Mouse (Mus musculus) ovary, postnatal 10 days (tissue): ENCODE results near the gene Wee1.
A peak's percentile ranks its signal among the peaks of the same experiment; 100 is the strongest.
"Not testable (repeated sequence)": the region's sequence is repeated elsewhere in the genome, so short reads cannot be mapped to it uniquely, and the experiment has no call there.

Source experiments
- DNase-seq: peaks from one replicate; pipeline ENCODE4 v3.0.0; 2022; ENCODE audit warnings: low spot score

The Wee1 gene

DNA sequence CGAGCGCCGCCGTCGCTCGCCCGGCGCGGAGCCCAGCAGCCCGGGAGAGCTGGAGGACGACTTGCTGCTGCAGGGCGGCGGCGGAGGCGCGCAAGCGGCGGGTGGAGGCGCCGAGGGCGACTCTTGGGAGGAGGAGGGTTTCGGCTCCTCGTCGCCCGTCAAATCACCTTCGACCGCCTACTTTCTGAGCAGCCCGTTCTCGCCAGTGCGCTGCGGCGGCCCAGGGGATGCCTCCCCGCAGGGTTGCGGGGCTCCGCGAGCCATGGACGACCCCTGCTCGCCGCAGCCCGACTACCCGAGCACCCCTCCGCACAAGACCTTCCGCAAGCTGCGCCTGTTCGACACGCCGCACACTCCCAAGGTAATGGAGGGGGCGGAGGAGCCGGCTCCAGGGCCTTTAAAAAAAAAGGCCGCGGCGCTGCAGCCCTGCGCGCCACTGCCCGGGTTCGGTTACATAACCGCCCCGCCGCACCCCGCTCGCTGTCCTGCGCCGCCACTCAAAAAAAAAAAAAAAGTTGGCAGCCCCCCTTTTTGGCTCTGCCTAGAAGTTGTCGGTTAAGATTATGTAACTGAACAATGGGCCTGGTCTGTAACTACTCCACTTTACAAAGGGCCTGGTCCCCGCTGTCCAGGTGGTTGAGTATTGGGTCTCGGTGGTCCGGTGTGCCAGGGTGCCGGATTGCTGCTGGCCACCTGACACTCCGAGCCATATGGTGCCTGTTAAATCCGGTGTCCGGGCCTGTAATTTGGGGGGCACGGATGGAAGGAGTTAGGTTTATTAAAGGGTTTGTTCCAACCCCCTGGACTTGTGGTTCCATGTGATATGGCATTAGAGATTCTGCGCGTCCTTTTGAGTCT lies 948 bp downstream of the Wee1 start:
- peak; percentile 38 for DNase-seq

DNA sequence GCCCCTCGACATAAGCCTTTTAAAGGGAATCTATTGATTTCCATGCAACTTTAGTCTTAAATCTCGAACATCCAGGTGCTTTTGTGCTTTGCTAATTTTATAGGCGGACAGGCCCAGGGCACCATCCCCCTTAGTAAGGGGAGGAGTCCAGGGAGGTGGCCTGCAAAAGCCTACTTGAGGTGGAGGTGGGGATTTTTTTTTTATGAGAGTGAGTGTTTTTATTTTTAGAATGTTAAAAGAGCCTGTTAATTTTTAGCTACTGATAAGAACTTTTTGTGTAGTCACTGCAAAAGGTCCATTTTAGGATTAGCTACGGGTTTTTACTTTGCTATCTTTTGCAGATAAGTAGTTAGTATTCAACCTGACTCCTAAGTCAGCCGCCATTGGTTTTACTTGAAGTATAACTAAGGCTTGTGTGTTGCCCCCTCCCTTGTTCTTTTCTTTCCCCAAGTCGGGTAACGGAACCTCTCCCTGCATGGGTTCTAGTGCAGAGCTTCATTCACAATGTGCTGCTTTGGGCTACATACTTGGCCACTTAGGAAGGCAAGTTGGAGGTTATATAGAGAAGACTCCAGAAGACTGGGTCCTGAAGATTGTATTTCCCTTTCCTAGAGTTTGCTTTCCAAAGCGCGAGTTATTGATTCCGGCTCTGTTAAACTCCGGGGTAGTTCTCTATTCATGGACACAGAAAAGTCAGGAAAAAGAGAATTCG lies 2.2 kb downstream of the Wee1 start:
- no peak for DNase-seq

DNA sequence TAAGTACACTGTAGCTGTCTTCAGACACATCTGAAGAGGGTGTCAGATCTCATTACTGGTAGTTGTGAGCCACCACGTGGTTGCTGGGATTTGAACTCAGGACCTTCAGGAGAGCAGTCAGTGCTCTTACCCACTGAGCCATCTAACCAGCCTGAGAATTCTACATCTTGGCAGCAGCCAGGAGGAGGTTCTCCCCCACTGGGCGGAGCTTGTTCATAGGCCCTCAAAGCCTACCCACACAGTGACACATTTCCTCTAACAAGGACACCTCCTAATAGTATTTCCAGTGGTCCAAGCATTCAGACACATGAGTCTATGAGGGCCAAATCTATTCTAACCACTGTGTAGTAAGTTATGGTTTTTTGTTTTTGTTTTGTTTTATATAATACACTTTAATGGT lies 6.7 kb downstream of the Wee1 start:
- no peak for DNase-seq

DNA sequence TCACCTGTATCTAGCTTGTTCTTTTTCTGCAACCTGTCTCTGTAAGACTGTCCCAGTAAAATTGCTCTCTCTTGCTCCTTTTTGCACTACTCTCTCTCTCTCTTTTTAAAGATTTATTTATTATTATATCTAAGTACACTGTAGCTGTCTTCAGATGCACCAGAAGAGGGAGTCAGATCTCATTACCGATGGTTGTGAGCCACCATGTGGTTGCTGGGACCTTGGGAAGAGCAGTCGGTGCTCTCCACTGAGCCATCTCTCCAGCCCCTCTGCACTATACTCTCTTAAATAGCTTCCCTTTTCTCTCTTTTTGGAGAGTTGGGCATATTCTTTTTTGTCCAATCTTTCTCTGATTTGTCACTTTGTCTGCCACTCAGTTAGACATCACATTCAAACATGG lies 10.4 kb downstream of the Wee1 start:
- DNase-seq: not testable (repeated sequence)

DNA sequence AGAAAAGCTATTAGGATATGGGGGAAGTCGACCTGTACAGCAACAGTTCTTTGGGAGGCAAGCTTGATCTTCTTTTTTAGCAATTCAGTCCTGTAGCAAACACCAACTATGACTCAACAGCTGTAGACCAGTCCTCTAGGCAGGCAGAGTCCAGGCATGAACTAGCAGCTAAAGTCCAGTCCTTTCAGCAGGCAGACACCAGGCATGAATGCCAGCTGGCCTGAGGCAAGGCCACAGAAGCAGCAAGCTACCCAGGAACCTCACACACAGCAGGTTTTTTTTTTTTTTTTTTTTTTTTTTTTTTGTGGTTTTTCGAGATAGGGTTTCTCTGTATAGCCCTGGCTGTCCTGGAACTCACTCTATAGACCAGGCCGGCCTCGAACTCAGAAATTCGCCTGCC lies 12.1 kb downstream of the Wee1 start:
- no peak for DNase-seq

DNA sequence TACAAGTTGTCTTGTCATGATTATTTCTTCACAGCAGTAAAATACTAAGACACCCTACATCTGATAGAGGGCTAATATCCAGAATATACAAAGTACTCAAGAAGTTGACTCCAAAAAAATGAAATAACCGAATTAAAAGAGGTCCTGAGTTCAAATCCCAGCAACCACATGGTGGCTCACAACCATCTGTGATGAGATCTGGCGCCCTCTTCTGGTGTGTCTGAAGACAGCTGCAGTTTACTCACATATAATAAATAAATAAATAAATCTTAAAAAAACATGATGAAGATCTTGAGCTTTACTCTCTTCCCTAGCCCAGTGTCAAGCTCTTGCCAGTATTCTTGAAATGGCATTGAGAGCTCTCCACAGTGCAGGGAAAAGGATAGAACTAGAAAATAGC lies 16.7 kb downstream of the Wee1 start:
- no peak for DNase-seq

DNA sequence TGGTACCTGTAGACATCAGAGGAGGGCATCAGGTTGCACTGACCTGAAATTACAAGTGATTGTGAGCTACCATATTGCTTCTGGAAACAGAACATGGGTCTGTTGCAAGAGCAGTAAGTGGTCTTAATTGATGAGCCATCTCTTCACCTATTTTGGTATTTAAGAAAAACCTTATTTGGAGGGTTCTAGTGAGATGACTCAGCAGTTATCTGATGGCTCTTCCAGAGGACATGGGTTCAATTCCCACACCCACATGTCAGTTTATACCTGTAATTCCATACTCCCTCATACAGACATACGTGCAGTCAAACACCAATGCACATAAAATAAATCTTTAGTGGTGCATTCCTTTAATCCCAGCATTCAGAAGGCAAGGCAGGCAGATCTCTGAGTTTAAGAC lies 22.0 kb downstream of the Wee1 start:
- DNase-seq: no peak

DNA sequence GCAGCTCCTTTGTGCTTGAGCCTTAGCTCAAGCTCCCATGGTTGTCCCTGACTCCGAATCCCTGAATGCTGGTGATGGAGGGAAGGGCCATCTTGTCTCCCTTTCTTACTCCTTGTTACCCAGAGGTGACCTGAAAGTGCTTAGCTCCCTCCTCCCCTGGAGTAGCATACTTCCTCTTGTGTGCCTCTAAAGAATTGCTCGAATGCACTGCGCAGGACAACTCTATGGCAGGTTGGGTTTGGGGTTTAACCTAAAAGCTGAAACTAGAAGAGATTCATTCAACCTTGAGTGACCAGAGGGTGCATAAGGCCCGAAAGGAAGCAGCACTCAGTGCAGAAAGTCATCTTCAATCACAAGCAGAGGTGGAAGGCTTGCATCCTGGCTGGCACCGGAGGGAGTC lies 31.0 kb downstream of the Wee1 start:
- no peak for DNase-seq

DNA sequence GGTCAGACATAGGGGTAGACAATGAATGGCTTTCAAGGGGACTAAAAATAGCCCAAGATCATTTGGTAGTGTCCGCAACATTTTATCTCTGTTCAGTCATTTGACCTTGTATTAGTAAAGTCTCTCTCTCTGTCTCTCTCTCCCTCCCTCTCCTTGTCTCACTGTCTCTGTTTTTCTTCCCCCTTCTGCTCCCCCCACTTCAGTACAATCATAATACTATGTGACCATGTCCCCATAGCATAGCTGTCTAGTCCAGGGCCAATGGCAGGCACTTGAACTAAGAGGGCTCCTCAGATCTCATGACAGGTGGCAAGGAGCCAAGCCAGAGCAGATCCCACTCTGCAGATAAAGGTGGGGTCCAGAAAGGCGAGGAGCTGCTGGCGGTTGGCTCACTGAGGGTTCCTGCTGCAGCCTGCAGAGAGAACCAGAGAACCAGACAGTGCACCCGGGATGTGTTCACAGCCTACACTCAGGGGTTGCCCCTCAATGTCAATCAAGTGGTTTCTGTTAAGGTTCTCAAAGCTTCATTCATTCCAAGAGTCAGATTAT lies 34.9 kb downstream of the Wee1 start:
- DNase-seq: no peak

DNA sequence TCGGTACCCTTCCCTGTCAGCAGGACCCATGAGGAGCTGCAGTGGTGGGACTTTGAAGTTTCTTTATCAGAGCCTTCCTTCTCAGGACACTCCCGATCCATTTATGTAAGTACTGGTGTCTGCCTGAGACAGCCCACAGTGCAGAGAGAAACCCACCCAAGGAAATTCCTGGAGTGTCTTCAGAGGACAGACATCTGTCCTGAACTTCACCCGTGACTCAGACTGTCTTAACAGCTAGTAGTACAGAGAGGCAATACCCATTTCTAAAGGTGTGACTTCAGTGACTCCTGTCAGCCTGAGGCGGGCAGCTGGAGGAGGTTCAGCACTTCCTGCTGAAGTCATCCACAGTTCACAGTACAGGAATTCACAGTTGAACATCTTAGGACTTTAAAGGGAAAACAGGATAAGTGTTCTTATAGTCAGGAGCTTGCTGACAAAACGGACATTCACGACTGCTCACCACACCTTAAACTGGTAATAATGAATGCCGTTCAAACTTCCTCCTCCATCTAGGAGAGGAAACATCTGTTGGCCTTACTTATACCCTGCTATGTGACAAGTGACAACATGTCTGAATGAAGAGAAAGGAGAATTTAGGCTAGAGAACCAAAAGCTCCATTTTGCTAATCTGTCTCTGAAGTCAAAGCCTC lies 35.5 kb downstream of the Wee1 start:
- no peak for DNase-seq

DNA sequence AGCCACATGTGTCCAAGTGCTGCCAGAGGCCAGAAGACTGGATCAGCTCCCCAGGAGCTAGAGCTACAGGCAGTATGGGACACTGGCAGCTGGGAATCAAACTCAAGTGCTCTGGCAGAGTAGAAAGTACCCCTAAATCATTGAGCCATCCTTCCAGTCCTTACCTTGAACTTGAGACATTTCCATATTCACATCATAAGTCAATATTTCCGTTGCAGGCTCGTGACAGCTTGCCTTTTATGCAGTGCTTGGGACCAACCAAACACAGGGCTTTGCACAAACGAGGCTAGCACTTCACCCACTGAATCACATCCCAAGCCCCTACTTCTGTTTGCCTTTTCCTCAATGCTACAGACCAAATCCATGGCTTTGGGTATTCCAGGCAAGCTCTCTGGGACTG lies 36.2 kb downstream of the Wee1 start:
- no peak for DNase-seq

DNA sequence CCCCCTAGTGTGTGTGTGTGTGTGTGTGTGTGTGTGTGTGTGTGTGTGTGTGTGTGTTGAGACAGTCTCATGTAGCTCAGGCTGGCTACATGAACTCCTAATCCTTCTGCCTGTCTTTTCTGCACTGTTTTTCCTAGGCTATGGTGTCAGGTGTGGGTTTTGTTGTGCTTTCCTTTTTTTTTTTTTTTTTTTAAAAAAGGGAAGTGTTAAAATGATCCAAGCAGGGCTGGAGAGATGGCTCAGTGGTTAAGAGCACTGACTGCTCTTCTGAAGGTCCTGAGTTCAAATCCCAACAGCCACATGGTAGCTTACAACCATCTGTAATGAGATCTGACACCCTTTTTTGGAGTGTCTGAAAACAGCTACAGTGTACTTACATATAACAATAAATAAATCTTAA lies 38.3 kb downstream of the Wee1 start:
- DNase-seq: not testable (repeated sequence)

DNA sequence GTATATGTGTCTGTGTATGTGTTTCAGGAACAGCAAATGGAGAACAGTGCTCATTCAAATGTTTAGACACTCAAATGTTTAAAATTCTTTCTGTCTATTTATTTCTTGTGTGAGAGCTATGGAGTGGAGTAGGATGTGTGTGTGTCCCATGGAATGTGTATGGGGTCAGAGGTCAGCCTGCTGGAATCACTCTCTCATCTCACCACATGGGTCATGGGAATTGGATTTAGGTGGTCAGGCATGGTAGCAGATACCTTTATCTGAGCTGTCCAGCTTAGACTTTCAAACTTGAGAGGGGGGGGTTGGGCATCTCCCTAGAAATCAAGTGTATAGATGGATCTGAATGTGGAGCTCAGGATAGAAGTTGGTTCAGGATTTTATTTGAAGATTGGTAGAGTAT lies 38.8 kb downstream of the Wee1 start:
- DNase-seq: no peak

DNA sequence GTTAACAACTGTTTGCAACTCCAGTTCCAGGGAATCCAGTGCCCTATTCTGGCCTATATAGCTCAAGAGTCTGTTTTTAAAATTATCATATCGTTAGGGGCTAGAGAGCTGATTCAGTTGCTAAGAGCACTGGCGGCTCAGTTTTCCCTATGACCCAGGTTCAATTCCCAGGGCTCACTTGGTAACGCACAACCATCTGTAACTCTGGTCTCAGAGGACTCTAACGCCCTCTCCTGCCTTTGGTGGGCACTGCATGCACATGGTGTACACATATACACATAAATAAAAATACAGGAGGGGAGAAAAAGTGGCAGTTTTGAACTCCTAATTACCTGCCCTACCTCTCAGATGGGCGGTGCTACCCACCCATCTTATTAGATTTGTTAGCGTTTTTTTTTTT lies 41.2 kb downstream of the Wee1 start:
- no peak for DNase-seq

DNA sequence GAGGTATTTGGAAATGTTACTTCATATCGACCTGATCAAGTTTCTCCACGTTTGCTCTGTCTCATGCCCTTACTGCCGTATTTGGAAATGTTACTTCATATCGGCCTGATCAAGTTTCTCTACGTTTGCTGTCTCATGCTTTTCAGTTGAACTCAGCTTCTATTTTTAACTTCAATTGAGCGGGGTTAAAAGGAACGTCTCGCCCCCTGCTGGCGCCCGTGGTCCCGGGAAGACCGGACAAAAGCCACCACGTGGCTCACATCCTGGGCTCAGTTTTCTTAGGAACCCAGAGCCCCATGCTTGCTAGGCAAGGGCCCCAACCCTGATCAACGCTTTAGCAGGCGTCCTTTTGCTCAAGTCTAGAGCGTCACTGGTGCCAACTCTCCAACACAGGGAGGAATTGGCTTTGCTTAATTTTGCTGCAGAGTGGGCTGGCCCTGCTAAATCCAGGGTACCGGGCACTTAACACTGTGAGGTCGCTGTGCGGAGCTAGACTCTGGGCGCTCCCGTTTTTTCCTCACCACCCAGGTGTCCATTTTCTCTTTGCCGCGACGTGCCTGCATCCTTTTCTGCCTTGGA lies 42.3 kb downstream of the Wee1 start:
- peak; percentile 69 for DNase-seq

DNA sequence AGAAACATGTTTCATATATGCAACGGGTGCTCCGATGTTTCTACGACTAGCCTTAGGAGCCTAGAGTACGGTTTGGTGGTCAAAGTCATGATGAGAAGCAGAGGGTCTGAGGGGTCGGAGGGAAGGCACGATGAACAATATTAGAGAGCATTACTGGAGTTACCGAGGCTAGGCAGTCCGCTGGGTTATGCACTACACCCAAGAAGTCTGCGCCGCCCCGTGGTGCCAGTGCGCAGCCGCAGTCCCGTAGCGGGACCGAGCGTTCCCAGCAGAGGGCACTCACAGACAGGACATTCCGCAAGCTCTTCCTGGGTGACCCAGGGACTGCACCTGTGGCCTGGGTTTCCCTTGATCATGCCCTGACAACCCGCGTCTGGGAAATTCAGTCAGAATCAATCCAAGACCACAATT lies 42.9 kb downstream of the Wee1 start:
- peak; percentile 76 for DNase-seq

DNA sequence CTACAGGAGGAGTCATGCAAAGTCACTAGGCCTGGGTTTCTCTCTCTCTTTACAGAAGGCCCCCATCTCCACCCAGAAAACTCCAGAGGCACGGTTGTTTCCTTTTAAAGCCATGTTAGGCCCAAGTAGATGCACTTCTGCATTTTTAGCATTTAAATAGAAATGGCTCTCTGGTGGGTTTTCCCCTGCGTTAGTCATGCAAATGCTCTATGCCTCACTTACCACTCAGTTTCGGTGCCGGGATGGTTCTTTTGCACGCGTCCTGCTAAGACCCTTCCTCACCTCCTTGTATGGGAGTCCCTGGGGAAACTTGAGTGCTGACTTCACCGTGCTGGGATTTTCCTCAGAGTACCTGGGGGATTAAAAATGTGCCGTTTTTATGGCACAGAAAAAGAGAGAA lies 44.4 kb downstream of the Wee1 start:
- DNase-seq: no peak

DNA sequence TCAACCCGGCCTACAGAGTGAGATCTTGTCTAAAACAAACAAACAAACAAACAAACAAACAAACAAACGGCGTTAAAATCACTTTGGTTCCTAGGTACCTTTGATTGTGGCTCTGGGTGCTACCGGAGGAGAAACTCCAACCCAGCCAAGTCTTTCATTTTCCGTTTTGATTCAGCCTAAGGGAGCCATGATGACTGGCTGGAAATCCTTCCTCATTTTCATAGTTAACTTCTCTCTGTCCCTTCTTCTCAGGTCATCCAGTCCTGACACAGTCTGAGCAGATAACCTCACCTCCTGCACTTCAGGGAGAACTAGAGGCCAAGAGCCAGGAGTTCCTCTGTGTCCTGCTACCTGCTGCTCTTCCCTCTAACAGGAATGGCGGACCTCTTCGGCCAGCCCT lies 57.4 kb downstream of the Wee1 start:
- DNase-seq: no peak

DNA sequence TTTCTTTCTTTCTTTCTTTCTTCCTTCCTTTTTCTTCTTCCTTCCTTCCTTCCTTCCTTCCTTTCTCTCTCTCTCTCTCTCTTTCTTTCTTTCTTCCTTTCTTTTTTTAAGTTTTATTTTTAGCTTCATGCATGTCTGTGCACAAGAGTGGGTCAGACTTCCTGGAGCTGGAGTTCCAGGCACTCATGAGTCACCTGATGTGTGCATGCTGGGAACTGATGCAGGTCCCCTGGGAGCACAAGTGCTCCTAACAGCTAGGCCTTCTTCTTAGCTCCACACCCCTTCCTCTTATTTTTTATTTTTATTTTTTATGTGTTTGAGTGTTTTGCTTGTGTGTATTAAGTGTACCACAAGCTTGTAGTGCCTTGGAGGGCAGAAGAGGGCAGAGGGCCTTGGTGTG lies 58.8 kb downstream of the Wee1 start:
- no peak for DNase-seq

DNA sequence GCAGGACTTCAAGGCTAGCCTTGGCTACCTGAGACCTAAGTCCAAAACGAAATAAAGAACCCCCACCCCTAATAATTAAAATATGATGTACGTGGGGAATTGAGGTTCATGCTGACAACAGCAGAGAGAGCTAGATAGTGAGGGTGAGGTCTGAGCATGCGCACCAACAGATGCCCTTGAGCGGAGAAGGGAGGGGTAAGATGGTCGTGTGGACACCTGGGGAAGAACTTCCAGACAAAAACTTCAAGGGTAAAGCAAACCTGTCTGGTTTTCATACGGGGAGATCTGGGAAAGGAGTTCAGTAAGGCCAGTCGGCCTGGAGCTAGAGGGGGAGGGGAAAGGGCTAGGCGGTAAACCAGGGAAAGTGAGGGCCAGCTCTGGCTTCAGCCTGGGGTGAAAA lies 59.6 kb downstream of the Wee1 start:
- no peak for DNase-seq

DNA sequence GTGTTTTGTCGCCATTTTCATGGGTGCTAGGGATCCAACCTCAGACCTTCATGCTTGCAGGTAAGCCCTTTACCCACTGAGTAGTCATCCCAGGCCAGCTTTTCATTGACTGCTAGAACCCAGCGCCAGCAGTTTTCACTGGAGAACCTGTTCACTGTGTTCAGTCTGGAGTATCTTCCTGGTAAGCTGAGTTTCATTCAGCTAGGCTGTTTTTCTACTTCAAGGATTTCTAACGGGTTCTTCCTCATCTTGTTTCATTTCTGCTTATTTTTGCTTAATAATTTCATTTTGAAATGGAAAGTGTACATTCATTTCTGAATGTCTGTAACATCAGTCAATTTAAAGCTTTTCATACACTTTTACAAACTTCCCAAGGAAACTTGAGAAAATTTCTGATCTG lies 62.8 kb downstream of the Wee1 start:
- no peak for DNase-seq

DNA sequence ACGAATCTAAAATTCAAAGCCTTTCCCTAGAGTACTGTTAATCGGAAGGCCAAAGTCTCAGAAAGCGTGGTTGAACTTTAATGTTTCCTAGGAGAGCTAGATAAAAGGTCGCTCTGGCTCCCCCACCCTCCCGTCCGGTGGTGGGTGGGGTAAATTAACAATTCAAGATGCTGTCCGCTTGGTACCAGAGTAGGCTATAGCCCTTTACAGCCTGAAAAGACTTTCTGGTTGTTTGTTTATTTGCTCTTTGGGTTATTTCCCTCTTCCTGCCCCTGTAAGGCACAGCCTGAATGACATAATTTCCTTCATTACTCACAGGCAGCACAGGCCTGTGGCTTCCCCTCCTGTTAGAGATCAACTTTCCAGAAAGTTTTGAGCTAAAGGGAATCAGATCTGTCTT lies 68.1 kb downstream of the Wee1 start:
- no peak for DNase-seq
